Mouse (Mus musculus): Measurements from ENCODE around the gene Krtcap2. TPM values are rescaled to one million over a fixed set of nuclear protein-coding genes. Genes with fewer than 3 reads are reported as not detected.

The Krtcap2 gene
- polyA plus RNA-seq, 1 experiment from 2014 or later = 294 TPM

- Histone ChIP-seq H3K4me1 (peaks cover 59% of the 10 kb centered on the region), H3K36me3 (peaks cover 41% of the 10 kb centered on the region), H3K9me3 (replicated peaks) (no peaks in the 10 kb centered on the region), H3K27ac (replicated peaks) (no peak overlapping the region), H3K4me2 (replicated peaks) (no peak overlapping the region), H3K4me3 (replicated peaks) (no peak overlapping the region), H3K27me3 (no peaks in the 10 kb centered on the region), H3K9ac (no peak overlapping the region)
- no peak for ATAC-seq (ENCODE audit: insufficient number of reproducible peaks, low FRiP score, low TSS enrichment, low read depth)
- WGBS = 54% methylated on average over 6 of the region's 6 CpGs
Measured at GRCm38 (mm10) chr3:89271760-89272159, 26.0 kb downstream of the Krtcap2 start.

GRCm38 (mm10) chr3:89276061-89276460 is 30.3 kb downstream of the Krtcap2 start:
- Histone ChIP-seq H3K27me3 (no peaks in the 10 kb centered on the region), H3K36me3 (peaks cover 37% of the 10 kb centered on the region), H3K4me3 (replicated peaks) (no peak overlapping the region; the same call in 1 of the 2 replicates), H3K9ac (no peak overlapping the region), H3K4me2 (replicated peaks) (peak overlapping the region; percentile 95; the same call in 1 of the 2 replicates), H3K27ac (replicated peaks) (0 out of 2 replicates have a peak overlapping the region, but pooled peaks have one; percentile 11), H3K4me1 (peaks cover 61% of the 10 kb centered on the region), H3K9me3 (replicated peaks) (no peaks in the 10 kb centered on the region)
- ATAC-seq (ENCODE audit: insufficient number of reproducible peaks, low FRiP score, low TSS enrichment, low read depth) = no peak
- WGBS = 85% methylated on average over 13 of the region's 13 CpGs

- Histone ChIP-seq H3K27me3 (no peaks in the 10 kb centered on the region), H3K4me2 (replicated peaks) (peak overlapping the region; percentile 95), H3K36me3 (peaks cover 28% of the 10 kb centered on the region), H3K27ac (replicated peaks) (peak overlapping the region; percentile 91), H3K4me3 (replicated peaks) (peak overlapping the region; percentile 64), H3K9me3 (replicated peaks) (no peaks in the 10 kb centered on the region), H3K4me1 (peaks cover 61% of the 10 kb centered on the region), H3K9ac (0 out of 2 replicates have a peak overlapping the region, but pooled peaks have one; percentile 19)
- ATAC-seq (ENCODE audit: insufficient number of reproducible peaks, low FRiP score, low TSS enrichment, low read depth) = no peak
- 33% methylated on average over 14 of the region's 14 CpGs for WGBS
Measured at GRCm38 (mm10) chr3:89277281-89278021, 31.7 kb downstream of the Krtcap2 start.

DNA sequence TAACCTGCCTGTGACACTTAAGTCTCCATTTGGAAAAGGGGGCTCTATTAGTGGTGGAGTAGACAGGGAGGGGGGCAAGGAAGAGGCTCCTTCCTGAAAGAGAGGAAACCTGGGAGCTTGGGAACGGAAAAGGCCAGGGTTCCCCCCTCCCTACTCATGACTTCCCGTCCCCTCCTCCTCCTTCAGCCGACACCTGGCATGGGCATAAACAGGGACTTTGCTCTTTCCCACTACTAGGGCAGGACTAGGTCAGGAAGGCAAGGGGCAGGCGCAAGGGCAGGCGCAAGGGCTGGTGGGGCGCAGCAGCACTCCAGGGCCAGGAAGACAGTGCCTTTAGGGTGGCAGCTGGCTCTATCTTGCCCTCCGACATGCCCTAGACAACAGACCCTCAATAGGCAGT is 32.3 kb downstream of the Krtcap2 start:
- H3K4me1 ChIP-seq = peaks cover 61% of the 10 kb centered on the region
- no peak for ATAC-seq (ENCODE audit: insufficient number of reproducible peaks, low FRiP score, low TSS enrichment, low read depth)

GRCm38 (mm10) chr3:89278643-89279042 is 32.9 kb downstream of the Krtcap2 start:
- peak overlapping the region; percentile 91 for H3K27ac ChIP-seq (replicated peaks)
- ATAC-seq (ENCODE audit: insufficient number of reproducible peaks, low FRiP score, low TSS enrichment, low read depth) = no peak
- H3K9ac ChIP-seq = peak overlapping the region; percentile 57
- peak overlapping the region; percentile 64 for H3K4me3 ChIP-seq (replicated peaks)
- H3K4me2 ChIP-seq (replicated peaks) = peak overlapping the region; percentile 95
- no peaks in the 10 kb centered on the region for H3K9me3 ChIP-seq (replicated peaks)
- H3K27me3 ChIP-seq = no peaks in the 10 kb centered on the region
- 16% methylated on average over 8 of the region's 8 CpGs for WGBS
- peaks cover 61% of the 10 kb centered on the region for H3K4me1 ChIP-seq
- H3K36me3 ChIP-seq = peaks cover 23% of the 10 kb centered on the region

More for the DNA sequence above, 32.3 kb downstream of the Krtcap2 start:
- Histone ChIP-seq H3K36me3 (peaks cover 23% of the 10 kb centered on the region), H3K27me3 (no peaks in the 10 kb centered on the region), H3K4me3 (replicated peaks) (peak overlapping the region; percentile 64), H3K27ac (replicated peaks) (peak overlapping the region; percentile 91), H3K4me2 (replicated peaks) (peak overlapping the region; percentile 95), H3K9me3 (replicated peaks) (no peaks in the 10 kb centered on the region), H3K9ac (peak overlapping the region; percentile 57; the same call in 1 of the 2 replicates)
- 63% methylated on average over 7 of the region's 7 CpGs for WGBS

- peak overlapping the region; percentile 64 for H3K4me3 ChIP-seq (replicated peaks)
- peak overlapping the region; percentile 95 for H3K4me2 ChIP-seq (replicated peaks)
- peak; percentile 88 for ATAC-seq (ENCODE audit: insufficient number of reproducible peaks, low FRiP score, low TSS enrichment, low read depth)
- H3K27me3 ChIP-seq = no peaks in the 10 kb centered on the region
- H3K27ac ChIP-seq (replicated peaks) = peak overlapping the region; percentile 91
- H3K9me3 ChIP-seq (replicated peaks) = no peaks in the 10 kb centered on the region
- peaks cover 61% of the 10 kb centered on the region for H3K4me1 ChIP-seq
- 3% methylated on average over 35 of the region's 35 CpGs for WGBS
- peak overlapping the region; percentile 57 for H3K9ac ChIP-seq
- peaks cover 19% of the 10 kb centered on the region for H3K36me3 ChIP-seq
Measured at GRCm38 (mm10) chr3:89279153-89279890, 33.6 kb downstream of the Krtcap2 start.

DNA sequence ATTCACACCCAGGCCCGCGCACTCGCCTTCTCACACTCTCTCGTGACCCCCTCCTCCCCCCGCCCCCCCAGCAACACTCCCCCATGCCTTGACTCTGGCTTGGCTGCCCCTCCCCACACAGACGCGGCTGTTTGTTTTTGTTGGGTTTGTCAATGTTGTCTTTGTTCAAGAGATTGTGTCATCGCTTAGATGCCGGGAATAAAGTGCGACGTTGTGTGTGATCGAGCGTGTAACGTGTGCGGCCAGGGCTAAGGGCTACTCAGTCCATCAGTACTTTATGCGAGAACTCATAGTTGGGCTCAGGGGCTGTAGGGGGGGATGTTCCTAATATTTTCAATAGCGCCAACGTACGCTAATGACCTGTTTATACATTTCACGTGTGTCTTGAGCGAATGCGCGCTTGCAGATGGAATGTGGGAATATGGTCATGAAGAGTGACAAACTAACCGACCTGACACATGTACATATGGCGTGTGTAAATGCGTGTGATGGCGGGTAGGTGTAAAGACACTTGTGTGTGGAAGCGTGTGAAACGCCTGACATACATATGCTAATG is 34.4 kb downstream of the Krtcap2 start:
- peak overlapping the region; percentile 91 for H3K27ac ChIP-seq (replicated peaks)

GRCm38 (mm10) chr3:89280606-89281511 is 35.1 kb downstream of the Krtcap2 start, which contains the start of gene Efna1:
Gene Efna1, minus strand, starts transcription at chr3:89281142.
- peak within 1 kb of the TSS; percentile 40 for H3K9ac ChIP-seq
- H3K4me1 ChIP-seq = peaks cover 66% of the 10 kb centered on the region
- peaks cover 5% of the 10 kb centered on the region; the same call in 1 of the 2 replicates for H3K36me3 ChIP-seq
- peak within 1 kb of the TSS; percentile 64 for H3K4me3 ChIP-seq (replicated peaks)
- H3K9me3 ChIP-seq (replicated peaks) = no peaks in the 10 kb centered on the region
- H3K4me2 ChIP-seq (replicated peaks) = peak within 1 kb of the TSS; percentile 95
- ATAC-seq (ENCODE audit: insufficient number of reproducible peaks, low FRiP score, low TSS enrichment, low read depth) = no peak
- no peaks in the 10 kb centered on the region for H3K27me3 ChIP-seq
- peak within 1 kb of the TSS; percentile 91 for H3K27ac ChIP-seq (replicated peaks)
- WGBS = under 1% methylated on average over 52 of the region's 52 CpGs

More for the DNA sequence above, 34.4 kb downstream of the Krtcap2 start:
- peak overlapping the region; percentile 95 for H3K4me2 ChIP-seq (replicated peaks)
- ATAC-seq (ENCODE audit: insufficient number of reproducible peaks, low FRiP score, low TSS enrichment, low read depth) = no peak
- peaks cover 12% of the 10 kb centered on the region for H3K36me3 ChIP-seq
- H3K9ac ChIP-seq = peak overlapping the region; percentile 40
- under 1% methylated on average over 29 of the region's 29 CpGs for WGBS
- no peaks in the 10 kb centered on the region for H3K27me3 ChIP-seq
- H3K4me3 ChIP-seq (replicated peaks) = peak overlapping the region; percentile 64
- H3K4me1 ChIP-seq = peaks cover 61% of the 10 kb centered on the region
- no peaks in the 10 kb centered on the region for H3K9me3 ChIP-seq (replicated peaks)

- Histone ChIP-seq H3K4me3 (replicated peaks) (peak overlapping the region; percentile 64), H3K27ac (replicated peaks) (peak overlapping the region; percentile 91)
Measured at GRCm38 (mm10) chr3:89281579-89282290, 36.0 kb downstream of the Krtcap2 start.

GRCm38 (mm10) chr3:89282291-89282643 is 36.5 kb downstream of the Krtcap2 start:
- Histone ChIP-seq H3K27ac (replicated peaks) (peak overlapping the region; percentile 91; the same call in 1 of the 2 replicates), H3K4me3 (replicated peaks) (no peak overlapping the region), H3K9me3 (replicated peaks) (no peaks in the 10 kb centered on the region), H3K27me3 (no peaks in the 10 kb centered on the region), H3K9ac (no peak overlapping the region), H3K4me1 (peaks cover 66% of the 10 kb centered on the region), H3K36me3 (no peaks in the 10 kb centered on the region), H3K4me2 (replicated peaks) (0 out of 2 replicates have a peak overlapping the region, but pooled peaks have one; percentile 95)
- 11% methylated on average over 4 of the region's 4 CpGs for WGBS
- no peak for ATAC-seq (ENCODE audit: insufficient number of reproducible peaks, low FRiP score, low TSS enrichment, low read depth)

More at GRCm38 (mm10) chr3:89281579-89282290, 36.0 kb downstream of the Krtcap2 start:
- no peak overlapping the region for H3K9ac ChIP-seq
- no peak for ATAC-seq (ENCODE audit: insufficient number of reproducible peaks, low FRiP score, low TSS enrichment, low read depth)
- no peaks in the 10 kb centered on the region for H3K27me3 ChIP-seq
- no peaks in the 10 kb centered on the region for H3K36me3 ChIP-seq
- peaks cover 68% of the 10 kb centered on the region for H3K4me1 ChIP-seq
- peak overlapping the region; percentile 95 for H3K4me2 ChIP-seq (replicated peaks)
- 10% methylated on average over 20 of the region's 20 CpGs for WGBS
- H3K9me3 ChIP-seq (replicated peaks) = no peaks in the 10 kb centered on the region
